Mouse (Mus musculus): ENCODE measurements around the gene Prss46. TPM values are rescaled to one million over a fixed set of nuclear protein-coding genes. Genes with fewer than 3 reads are reported as not detected.

Prss46 gene
- total and polyA plus RNA-seq, 2 experiments from 2014 or later: 0.12 TPM; not detected in 1

DNA sequence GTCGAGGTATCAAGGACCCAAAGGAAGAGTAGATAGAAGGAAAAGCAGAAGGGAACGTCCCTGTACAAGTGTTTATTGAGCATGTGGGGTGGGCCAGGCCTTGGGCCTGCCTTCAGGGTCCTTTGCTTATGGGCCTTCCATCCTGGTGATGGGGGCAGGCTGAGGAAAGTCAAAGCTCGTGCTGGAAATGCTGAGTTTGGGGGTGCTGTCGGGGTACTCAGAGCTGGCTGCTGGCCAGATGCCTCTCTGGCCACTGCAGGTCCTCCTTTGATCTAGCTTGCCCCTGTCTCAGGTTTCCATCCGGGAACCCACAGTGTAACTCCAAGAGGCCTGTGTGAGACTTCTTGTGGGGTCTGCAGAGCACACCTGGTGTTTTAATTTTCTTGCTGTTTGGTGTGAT lies 14.2 kb downstream of the Prss46 start:
- TF ChIP-seq CTCF (IDR thresholded peaks at IDR 0.05; ENCODE audit: low read depth): no peak
- Histone ChIP-seq H3K9ac (no peak overlapping the region), H3K9me3 (ENCODE audit: low read length) (no peaks in the 10 kb centered on the region), H3K4me3 (ENCODE audit: low read depth, low read length) (no peak overlapping the region), H3K27ac (ENCODE audit: low read depth, low read length) (no peak overlapping the region), H3K4me2 (ENCODE audit: low read depth) (no peak overlapping the region), H3K36me3 (ENCODE audit: insufficient read depth) (no peaks in the 10 kb centered on the region), H3K27me3 (ENCODE audit: insufficient read depth, low read length) (peaks cover 13% of the 10 kb centered on the region; the same call in 1 of the 2 replicates), H3K4me1 (ENCODE audit: insufficient read depth) (no peaks in the 10 kb centered on the region)
- ATAC-seq (no peak), DNase-seq (no peak)
- WGBS: 69% methylated on average over 5 of the region's 5 CpGs

GRCm38 (mm10) chr9:110858967-110859596 lies 14.8 kb downstream of the Prss46 start:
- no peak for DNase-seq
- peaks cover 13% of the 10 kb centered on the region; the same call in 1 of the 2 replicates for H3K27me3 ChIP-seq (ENCODE audit: insufficient read depth, low read length)
- no peak overlapping the region for H3K9ac ChIP-seq
- no peaks in the 10 kb centered on the region for H3K36me3 ChIP-seq (ENCODE audit: insufficient read depth)
- WGBS: 90% methylated on average over 5 of the region's 5 CpGs
- H3K4me3 ChIP-seq (ENCODE audit: low read depth, low read length): no peak overlapping the region
- no peaks in the 10 kb centered on the region for H3K9me3 ChIP-seq (ENCODE audit: low read length)
- ATAC-seq: no peak
- TF ChIP-seq CTCF (IDR thresholded peaks at IDR 0.05; ENCODE audit: low read depth): no peak
- H3K4me1 ChIP-seq (ENCODE audit: insufficient read depth): no peaks in the 10 kb centered on the region
- no peak overlapping the region for H3K27ac ChIP-seq (ENCODE audit: low read depth, low read length)
- no peak overlapping the region for H3K4me2 ChIP-seq (ENCODE audit: low read depth)

DNA sequence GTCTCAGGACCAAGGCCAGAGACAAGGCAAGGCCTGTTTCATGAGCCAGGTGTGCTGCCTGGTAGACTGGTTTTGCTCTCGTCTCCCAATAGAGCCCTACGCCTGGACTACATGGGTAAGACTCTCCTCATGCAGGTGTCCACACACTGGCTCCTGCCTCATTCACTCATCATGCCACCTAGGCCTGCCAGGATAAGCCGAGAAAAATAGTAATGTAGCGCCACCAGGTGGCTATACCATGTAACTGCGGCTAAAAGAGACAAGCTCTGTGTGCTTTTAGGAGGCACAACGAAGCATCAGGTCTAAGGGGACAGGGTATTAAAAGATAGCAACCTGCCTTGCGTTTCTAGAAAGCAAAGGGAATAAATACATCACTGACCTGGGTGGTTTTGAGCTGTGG lies 26.7 kb downstream of the Prss46 start:
- H3K9me3 ChIP-seq (ENCODE audit: low read length): no peaks in the 10 kb centered on the region
- peaks cover 10% of the 10 kb centered on the region; the same call in 1 of the 2 replicates for H3K4me1 ChIP-seq (ENCODE audit: insufficient read depth)
- DNase-seq: peak; percentile 65
- peak; percentile 80 for TF ChIP-seq CTCF (IDR thresholded peaks at IDR 0.05; ENCODE audit: low read depth)
- 27% methylated on average over 7 of the region's 7 CpGs for WGBS
- no peak overlapping the region for H3K4me3 ChIP-seq (ENCODE audit: low read depth, low read length)
- no peak overlapping the region for H3K9ac ChIP-seq
- H3K27me3 ChIP-seq (ENCODE audit: insufficient read depth, low read length): no peaks in the 10 kb centered on the region
- H3K36me3 ChIP-seq (ENCODE audit: insufficient read depth): no peaks in the 10 kb centered on the region
- no peak overlapping the region for H3K4me2 ChIP-seq (ENCODE audit: low read depth)
- no peak overlapping the region for H3K27ac ChIP-seq (ENCODE audit: low read depth, low read length)
- no peak; the same call in 1 of the 2 replicates for ATAC-seq

DNA sequence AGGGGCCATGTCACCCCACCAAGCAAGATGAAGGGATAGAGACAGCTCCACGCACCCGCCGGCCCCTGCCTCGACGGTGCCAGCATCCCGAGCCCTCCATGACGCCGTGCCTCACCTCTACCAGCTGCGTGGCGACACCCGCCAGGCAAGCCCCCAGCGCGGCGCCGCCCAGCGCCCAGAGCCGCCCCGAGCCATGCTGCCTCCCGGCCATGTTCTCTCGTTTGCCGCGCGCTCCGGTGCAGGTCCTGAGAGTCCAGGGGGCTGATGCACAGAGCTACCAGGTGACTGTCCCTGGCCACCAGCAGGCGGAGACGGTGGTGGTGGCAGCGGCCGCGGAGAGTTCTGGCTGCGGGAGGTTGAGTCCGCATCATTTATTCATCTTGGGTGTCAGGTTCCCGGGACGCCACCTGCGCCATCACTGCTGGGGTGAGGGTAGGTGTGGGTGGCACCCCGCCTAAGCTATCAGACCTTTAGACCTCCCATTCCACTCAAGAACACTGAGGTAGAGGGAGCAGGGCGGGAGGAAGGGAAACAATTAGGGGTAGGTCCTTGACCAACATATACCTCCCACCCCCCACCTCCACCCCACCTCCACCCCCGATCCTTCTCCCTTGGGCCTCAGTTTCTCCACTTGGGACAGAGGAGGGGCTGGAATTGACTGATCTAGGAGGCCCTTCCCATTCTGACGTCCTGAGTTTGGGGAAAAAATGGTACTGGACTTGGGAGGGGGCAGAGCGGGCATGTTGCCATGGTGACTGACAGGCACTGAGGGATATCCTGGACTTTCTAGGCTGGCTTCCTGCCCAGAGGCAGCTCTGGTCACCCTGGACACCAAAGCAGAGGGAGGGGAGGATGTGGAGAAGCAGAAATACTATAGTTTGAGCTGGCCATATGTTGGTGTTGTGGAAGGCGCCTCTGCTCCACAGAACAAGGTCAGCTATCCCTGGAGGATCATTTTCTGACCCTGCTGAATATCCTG lies 29.7 kb downstream of the Prss46 start:
- Histone ChIP-seq H3K4me3 (ENCODE audit: low read depth, low read length) (peak overlapping the region; percentile 26), H3K4me2 (ENCODE audit: low read depth) (peak overlapping the region; percentile 55), H3K27ac (ENCODE audit: low read depth, low read length) (no peak overlapping the region), H3K4me1 (ENCODE audit: insufficient read depth) (peaks cover 10% of the 10 kb centered on the region; the same call in 1 of the 2 replicates), H3K9ac (peak overlapping the region; percentile 39; the same call in 1 of the 2 replicates), H3K27me3 (ENCODE audit: insufficient read depth, low read length) (no peaks in the 10 kb centered on the region), H3K36me3 (ENCODE audit: insufficient read depth) (no peaks in the 10 kb centered on the region), H3K9me3 (ENCODE audit: low read length) (no peaks in the 10 kb centered on the region)
- 6% methylated on average over 40 of the region's 40 CpGs for WGBS
- DNase-seq (peak; percentile 77), ATAC-seq (peak; percentile 80)
- TF ChIP-seq CTCF (IDR thresholded peaks at IDR 0.05; ENCODE audit: low read depth): peak; percentile 42

- ATAC-seq (peak; percentile 36), DNase-seq (no peak)
- no peak overlapping the region for H3K4me3 ChIP-seq (ENCODE audit: low read depth, low read length)
- no peaks in the 10 kb centered on the region; the same call in 1 of the 2 replicates for H3K27me3 ChIP-seq (ENCODE audit: insufficient read depth, low read length)
- H3K27ac ChIP-seq (ENCODE audit: low read depth, low read length): no peak overlapping the region
- H3K9ac ChIP-seq: no peak overlapping the region
- H3K4me1 ChIP-seq (ENCODE audit: insufficient read depth): peaks cover 10% of the 10 kb centered on the region; the same call in 1 of the 2 replicates
- H3K36me3 ChIP-seq (ENCODE audit: insufficient read depth): no peaks in the 10 kb centered on the region
- WGBS: 15% methylated on average over 3 of the region's 3 CpGs
- no peak overlapping the region for H3K4me2 ChIP-seq (ENCODE audit: low read depth)
- no peaks in the 10 kb centered on the region for H3K9me3 ChIP-seq (ENCODE audit: low read length)
- no peak for TF ChIP-seq CTCF (IDR thresholded peaks at IDR 0.05; ENCODE audit: low read depth)
These were observed 30.4 kb downstream of the Prss46 start for GRCm38 (mm10) chr9:110874660-110875191.

GRCm38 (mm10) chr9:110875288-110875695 lies 31.0 kb downstream of the Prss46 start:
- no peaks in the 10 kb centered on the region for H3K9me3 ChIP-seq (ENCODE audit: low read length)
- H3K27ac ChIP-seq (ENCODE audit: low read depth, low read length): no peak overlapping the region
- WGBS: 24% methylated on average over 4 of the region's 6 CpGs
- H3K4me2 ChIP-seq (ENCODE audit: low read depth): no peak overlapping the region
- DNase-seq: no peak
- H3K4me3 ChIP-seq (ENCODE audit: low read depth, low read length): no peak overlapping the region
- no peak for TF ChIP-seq CTCF (IDR thresholded peaks at IDR 0.05; ENCODE audit: low read depth)
- peaks cover 10% of the 10 kb centered on the region; the same call in 1 of the 2 replicates for H3K4me1 ChIP-seq (ENCODE audit: insufficient read depth)
- H3K9ac ChIP-seq: no peak overlapping the region
- no peaks in the 10 kb centered on the region; the same call in 1 of the 2 replicates for H3K27me3 ChIP-seq (ENCODE audit: insufficient read depth, low read length)
- H3K36me3 ChIP-seq (ENCODE audit: insufficient read depth): no peaks in the 10 kb centered on the region
- ATAC-seq: no peak
